Mouse (Mus musculus): ENCODE results near the gene Mefv.

- no peak for TF ChIP-seq POLR2A (IDR thresholded peaks at IDR 0.05; ENCODE audit: insufficient read depth, low read depth, low read length)
- no peak for TF ChIP-seq CTCF (IDR thresholded peaks at IDR 0.05; ENCODE audit: insufficient read depth, low read depth, low read length)
Measured at GRCm38 (mm10) chr16:3699281-3699680, 18.6 kb downstream of the Mefv start.
